Mouse (Mus musculus) ovary, postnatal 14 days (tissue): Measurements from ENCODE around the gene Ppih.

ENCODE experiments used
- DNase-seq: peaks from one replicate; pipeline ENCODE4 v3.0.0; 2022; ENCODE audit warnings: low spot score

The Ppih gene

GRCm38 (mm10) chr4:119320131-119320830, at the start of gene Ppih:
Gene Ppih, minus strand, starts transcription at chr4:119320546.
- peak; percentile 88 for DNase-seq

- DNase-seq: no peak
These were observed 49.1 kb upstream of the Ppih start for GRCm38 (mm10) chr4:119369460-119369859.

GRCm38 (mm10) chr4:119366758-119367526, 46.6 kb upstream of the Ppih start:
- no peak for DNase-seq

GRCm38 (mm10) chr4:119362231-119362630, 41.9 kb upstream of the Ppih start:
- no peak for DNase-seq

GRCm38 (mm10) chr4:119359196-119359971, 39.0 kb upstream of the Ppih start:
- DNase-seq: no peak

GRCm38 (mm10) chr4:119345508-119345907, 25.2 kb upstream of the Ppih start:
- no peak for DNase-seq

GRCm38 (mm10) chr4:119338861-119339361, 18.6 kb upstream of the Ppih start:
- DNase-seq: peak; percentile 42

GRCm38 (mm10) chr4:119338422-119338821, 18.1 kb upstream of the Ppih start:
- no peak for DNase-seq

- no peak for DNase-seq
These were observed 13.1 kb upstream of the Ppih start for GRCm38 (mm10) chr4:119333487-119333886.

GRCm38 (mm10) chr4:119320896-119321550, 677 bp upstream of the Ppih start:
- DNase-seq: no peak

- DNase-seq: no peak
These were observed 6.6 kb downstream of the Ppih start for GRCm38 (mm10) chr4:119313756-119314155.

- DNase-seq: no peak
These were observed 14.9 kb downstream of the Ppih start for GRCm38 (mm10) chr4:119305418-119305817.

GRCm38 (mm10) chr4:119303291-119303690, 17.1 kb downstream of the Ppih start:
- no peak for DNase-seq

GRCm38 (mm10) chr4:119301777-119302176, 18.6 kb downstream of the Ppih start:
- DNase-seq: no peak

- DNase-seq: no peak
These were observed 19.6 kb downstream of the Ppih start for GRCm38 (mm10) chr4:119300761-119301160.

GRCm38 (mm10) chr4:119297361-119297760, 23.0 kb downstream of the Ppih start:
- DNase-seq: no peak

GRCm38 (mm10) chr4:119295134-119295453, 25.3 kb downstream of the Ppih start:
- no peak for DNase-seq

- DNase-seq: peak; percentile 100
These were observed 25.8 kb downstream of the Ppih start, which contains the start of gene Ybx1 for GRCm38 (mm10) chr4:119294415-119295133. Gene Ybx1, minus strand, starts transcription at chr4:119294604.

- DNase-seq: no peak
These were observed 26.6 kb downstream of the Ppih start for GRCm38 (mm10) chr4:119293574-119294258.

GRCm38 (mm10) chr4:119292771-119293573, 27.4 kb downstream of the Ppih start:
- peak; percentile 32 for DNase-seq
